Mouse (Mus musculus) heart, postnatal 25 days (tissue): ENCODE measurements around the gene Rftn2. TPM values are rescaled to one million over a fixed set of nuclear protein-coding genes. Genes with fewer than 3 reads are reported as not detected.
"Not testable (repeated sequence)": the region's sequence is repeated elsewhere in the genome, so short reads cannot be mapped to it uniquely, and the experiment has no call there.

Experiments
- DNase-seq: peaks from one replicate; pipeline ENCODE4 v3.0.0; 2022; ENCODE audit warnings: low spot score
- intact Hi-C: fragments of 180-260 bp; cut with DNase I; formaldehyde crosslinking; loops from one replicate; pipeline ENCODE4 v1.15.1; 2025
- total RNA-seq, 2 experiments: library from RNA; stranded (reverse); gene quantifications; 2 replicates each; pipeline ENCODE4 v1.2.3; 2021

The Rftn2 gene
- total RNA-seq, 2 experiments from 2014 or later: 14.2 to 14.4 TPM

- intact Hi-C loops: loop anchor here (5.0 kb wide), 1 partner anchor 90 kb away; no protein-coding TSS in a partner anchor
- no peak for DNase-seq
Observed at GRCm38 (mm10) chr1:55132308-55132707, 94.3 kb downstream of the Rftn2 start.

GRCm38 (mm10) chr1:55131424-55132014, 95.1 kb downstream of the Rftn2 start:
- intact Hi-C loops: loop anchor here (1.0 to 5.0 kb wide), 3 partner anchors 44 to 105 kb away; partner anchors contain the start of gene Sf3b1
- no peak for DNase-seq

- intact Hi-C loops: loop anchor here (1.0 to 5.0 kb wide), 3 partner anchors 44 to 104 kb away; partner anchors contain the start of gene Sf3b1
- DNase-seq: peak; percentile 84
Observed at GRCm38 (mm10) chr1:55130943-55131401, 95.6 kb downstream of the Rftn2 start, which contains the start of gene Mob4. Mob4 (plus strand) TSS chr1:55131231.

- intact Hi-C loops: loop anchor here (2.0 to 5.0 kb wide), 2 partner anchors 92 to 104 kb away; partner anchors contain the start of gene Sf3b1
- DNase-seq: no peak
Observed at GRCm38 (mm10) chr1:55130190-55130916, 96.2 kb downstream of the Rftn2 start.

GRCm38 (mm10) chr1:55129716-55130115, 96.9 kb downstream of the Rftn2 start:
- intact Hi-C loops: loop anchor here (2.0 to 5.0 kb wide), 2 partner anchors 93 to 103 kb away; partner anchors contain the start of gene Sf3b1
- no peak for DNase-seq

GRCm38 (mm10) chr1:55124136-55124535, 102.4 kb downstream of the Rftn2 start:
- DNase-seq, intact Hi-C loops: not testable (repeated sequence)

GRCm38 (mm10) chr1:55123561-55123960, 103.0 kb downstream of the Rftn2 start:
- intact Hi-C loops: no loop called here
- no peak for DNase-seq

GRCm38 (mm10) chr1:55123046-55123445, 103.5 kb downstream of the Rftn2 start:
- intact Hi-C loops: no loop called here
- DNase-seq: no peak

Other genes starting within 250 kb of the Rftn2 start
- gene Sf3b1, start 199.3 kb downstream of the Rftn2 start, total RNA-seq: 10 to 100 TPM; 69.3 to 87.4 TPM
- 10 to 100 TPM; 24.2 to 67.0 TPM for gene Coq10b, start 174.0 kb downstream of the Rftn2 start, total RNA-seq
- gene Hspe1, start 138.7 kb downstream of the Rftn2 start, total RNA-seq: 100 to 1,000 TPM; 159 to 187 TPM
- gene Hspd1, start 138.5 kb downstream of the Rftn2 start, total RNA-seq: 100 to 1,000 TPM; 361 to 395 TPM
- gene Mob4, start 95.6 kb downstream of the Rftn2 start, total RNA-seq: 10 to 100 TPM; 32.5 to 34.4 TPM
- 1 to 10 TPM; 5.3 to 5.4 TPM for gene Mars2, start 10.4 kb upstream of the Rftn2 start, total RNA-seq
- gene Boll, start 136.7 kb upstream of the Rftn2 start, total RNA-seq: not detected
- gene Plcl1, start 179.1 kb upstream of the Rftn2 start, total RNA-seq: 1 to 10 TPM; 3.8 to 6.1 TPM